Mouse (Mus musculus): ENCODE results near the gene Melk. TPM values are rescaled to one million over a fixed set of nuclear protein-coding genes. Genes with fewer than 3 reads are reported as not detected.

Gene Melk
- 10 to 100 TPM in 1 of 2 experiments, 1 to 10 TPM in 1; 9.1 to 19.8 TPM for polyA plus RNA-seq (2012; fragmentation: generic; extraction: Trizol)

DNA sequence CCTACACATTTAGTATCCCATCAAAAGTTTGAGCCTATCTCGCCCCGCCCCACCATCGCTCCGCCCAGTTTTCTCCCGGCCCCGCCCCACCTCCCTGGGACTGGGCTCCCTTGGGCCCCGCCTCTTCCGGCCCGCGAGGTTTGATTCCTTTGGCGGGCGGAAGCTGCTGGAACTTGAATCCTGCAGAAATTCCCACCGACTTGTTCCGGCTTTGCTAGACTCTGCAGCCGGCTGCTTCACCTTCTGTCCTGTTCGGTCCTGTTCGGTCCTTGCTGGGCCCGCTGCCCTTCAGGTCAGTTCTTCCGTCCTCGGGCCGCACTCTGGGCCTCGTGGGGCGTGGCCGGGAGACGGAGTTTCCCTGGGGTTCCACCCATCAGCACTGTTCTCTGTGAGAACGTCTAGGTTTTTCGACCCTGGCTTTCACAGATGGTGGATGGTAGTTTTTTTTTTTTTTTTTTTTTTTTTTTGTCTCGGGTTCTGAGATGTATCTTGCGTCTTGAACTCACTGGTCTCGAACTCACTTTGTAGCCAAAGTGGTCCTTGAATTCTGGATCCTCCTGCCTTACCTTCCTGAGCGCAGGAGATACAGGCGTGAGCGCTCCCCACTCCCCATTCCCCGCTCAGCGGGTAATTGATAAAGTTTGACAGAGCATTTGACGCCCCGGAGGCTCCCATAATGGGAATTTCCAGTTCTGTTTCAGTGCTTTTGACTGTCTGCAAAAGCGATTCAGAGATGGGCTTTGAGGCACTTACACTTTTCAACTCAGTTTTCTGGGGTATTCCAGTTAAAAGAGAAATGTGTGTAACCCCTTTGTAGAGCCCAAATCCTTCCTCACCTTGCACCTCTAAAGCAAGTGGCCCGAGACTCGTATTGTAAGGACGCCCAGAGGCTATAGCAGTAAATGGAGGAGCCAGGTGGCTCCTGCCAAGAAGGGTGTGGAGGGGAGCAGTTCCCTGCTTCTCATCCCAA, at the start of gene Melk:
Melk (plus strand) TSS at position 96 of the 970 bp plus-strand sequence.

Other genes starting within 250 kb of the Melk start
- gene Gne, start 216.7 kb upstream of the Melk start, polyA plus RNA-seq (2012; fragmentation: generic; extraction: Trizol), result 10 to 100 TPM; 23.0 to 24.6 TPM
- 1 to 10 TPM; 1.2 to 9.6 TPM for gene Rnf38, start 67.1 kb upstream of the Melk start, polyA plus RNA-seq (2012; fragmentation: generic; extraction: Trizol)

All from C3H10T1/2 (cell line).